Mouse (Mus musculus) heart, postnatal 0 days (tissue): ENCODE data around the gene Prr15.

Experiments
- CTCF ChIP-seq: IDR thresholded peaks from 2 replicates; pipeline ENCODE4 v1.5.1; 2016; ENCODE audit warnings: antibody characterized with exemption, control low read depth, low read depth
- EP300 ChIP-seq: IDR thresholded peaks from 2 replicates; pipeline ENCODE4 v1.6.1; 2016; ENCODE audit warnings: antibody characterized with exemption, low read depth

DNA sequence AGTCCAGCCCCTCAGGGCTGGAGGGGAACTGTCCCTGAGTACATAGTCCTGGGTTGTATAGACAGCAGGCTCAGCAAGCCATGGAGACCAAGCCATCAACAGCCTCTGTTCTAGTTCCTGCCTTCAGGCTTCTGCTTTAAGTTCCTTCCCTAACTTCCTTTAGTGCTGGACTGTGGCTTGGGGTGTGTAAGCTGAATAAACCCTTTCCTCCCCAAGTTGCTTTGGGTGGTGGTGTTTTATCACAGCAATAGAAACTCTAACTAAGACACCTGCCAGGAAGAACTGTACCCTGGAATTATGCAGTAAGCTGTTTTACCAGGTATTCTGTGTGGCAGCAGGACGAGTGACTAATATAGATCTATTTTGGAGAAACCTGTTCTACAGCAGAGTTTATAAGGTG is 5.4 kb upstream of the Prr15 start:
- no peak for TF ChIP-seq CTCF
- no peak for TF ChIP-seq EP300
